Mouse (Mus musculus): ENCODE measurements around the gene Rpp40.

Rpp40 gene

DNA sequence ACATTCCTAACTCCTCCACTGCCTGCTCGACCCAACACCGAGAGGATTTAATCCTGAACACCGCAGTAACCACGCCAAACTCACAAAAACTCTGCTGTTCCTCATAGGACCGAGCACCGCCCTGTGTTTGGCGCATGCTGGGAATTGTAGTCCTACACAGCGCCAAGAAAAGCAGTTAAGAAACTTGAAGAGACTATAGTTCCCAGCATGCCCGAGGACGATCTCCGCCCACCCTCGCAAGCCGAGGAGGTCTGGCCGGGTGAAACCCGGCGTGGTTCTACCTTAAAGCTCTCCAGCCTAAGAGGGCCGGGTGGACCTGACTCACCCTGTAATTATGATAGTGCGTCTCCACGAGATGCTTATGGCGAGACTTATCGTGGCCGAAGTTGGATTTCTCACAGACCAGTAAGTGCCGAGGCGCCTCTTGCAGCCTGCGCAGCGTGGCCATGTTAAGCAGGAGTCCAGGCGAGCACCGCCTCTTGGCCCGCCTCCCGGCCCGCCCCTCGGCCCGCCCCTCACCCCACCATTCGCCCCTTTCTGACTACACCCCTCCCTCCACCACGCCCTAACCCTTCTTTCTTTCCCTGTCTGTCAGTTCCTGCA lies at the start of gene Rpp40:
Rpp40 (minus strand) TSS at position 481 of the 603 bp plus-strand sequence.
- peak; percentile 87 for DNase-seq

DNA sequence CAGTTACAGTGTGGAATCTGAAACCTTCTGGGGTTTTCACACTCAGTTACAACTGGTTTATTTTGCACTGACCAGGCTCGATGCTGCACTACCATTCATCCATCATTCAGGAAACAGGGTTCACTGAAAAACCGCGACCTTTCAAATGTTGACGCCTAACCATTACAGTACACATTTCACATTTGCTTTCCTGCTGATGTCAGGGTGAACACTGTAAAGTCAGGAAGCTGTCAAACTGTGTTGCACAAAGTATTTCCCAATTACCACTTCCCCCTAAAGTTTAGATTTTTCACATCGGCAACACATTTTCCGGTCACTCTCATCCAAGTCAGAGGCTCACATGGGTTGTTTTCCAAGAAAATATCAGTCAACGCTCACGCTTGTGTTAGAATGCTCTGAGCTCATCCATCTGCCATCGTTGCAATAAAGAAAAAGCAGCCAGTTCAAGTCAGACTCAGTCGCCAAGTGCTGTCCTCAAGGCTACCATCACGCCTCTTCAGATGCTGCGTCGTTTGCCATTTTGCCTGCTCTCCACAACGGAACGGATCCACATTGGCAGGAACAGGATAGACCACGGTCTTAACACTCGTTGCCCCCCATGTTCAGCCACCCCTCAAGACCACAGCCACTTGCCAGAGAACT lies 43.8 kb upstream of the Rpp40 start:
- no peak for DNase-seq

DNA sequence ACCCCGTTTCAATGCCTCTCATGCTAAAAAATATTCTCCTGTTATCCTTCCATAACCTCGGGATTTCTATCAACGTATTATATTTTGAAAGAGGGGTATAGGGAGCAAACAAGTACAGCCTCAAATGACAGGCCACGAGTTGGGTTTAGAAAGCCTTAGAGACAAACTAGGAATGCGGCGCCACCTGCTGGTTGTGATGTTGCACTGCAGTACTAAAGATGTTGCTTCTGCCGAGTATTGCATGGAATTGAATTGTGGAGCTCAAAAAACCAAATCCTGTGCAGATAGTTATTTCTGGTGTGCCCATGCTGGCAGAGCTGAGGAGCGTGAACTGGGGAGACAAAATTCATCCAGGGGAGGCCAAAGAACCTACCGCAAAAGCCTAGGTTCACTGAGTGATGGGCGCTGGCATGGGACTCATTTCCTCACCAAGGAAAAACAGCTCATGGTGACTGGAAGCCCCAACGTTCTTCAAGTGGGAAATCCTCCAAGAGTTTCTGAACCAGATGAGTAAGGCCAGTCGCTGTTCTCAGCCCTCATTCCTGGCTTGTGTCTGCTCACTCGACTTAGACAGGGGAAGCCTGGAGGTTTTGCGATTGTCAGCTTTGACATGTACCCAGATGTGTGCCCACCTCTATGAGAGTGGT lies 41.3 kb upstream of the Rpp40 start:
- DNase-seq = peak; percentile 89

DNA sequence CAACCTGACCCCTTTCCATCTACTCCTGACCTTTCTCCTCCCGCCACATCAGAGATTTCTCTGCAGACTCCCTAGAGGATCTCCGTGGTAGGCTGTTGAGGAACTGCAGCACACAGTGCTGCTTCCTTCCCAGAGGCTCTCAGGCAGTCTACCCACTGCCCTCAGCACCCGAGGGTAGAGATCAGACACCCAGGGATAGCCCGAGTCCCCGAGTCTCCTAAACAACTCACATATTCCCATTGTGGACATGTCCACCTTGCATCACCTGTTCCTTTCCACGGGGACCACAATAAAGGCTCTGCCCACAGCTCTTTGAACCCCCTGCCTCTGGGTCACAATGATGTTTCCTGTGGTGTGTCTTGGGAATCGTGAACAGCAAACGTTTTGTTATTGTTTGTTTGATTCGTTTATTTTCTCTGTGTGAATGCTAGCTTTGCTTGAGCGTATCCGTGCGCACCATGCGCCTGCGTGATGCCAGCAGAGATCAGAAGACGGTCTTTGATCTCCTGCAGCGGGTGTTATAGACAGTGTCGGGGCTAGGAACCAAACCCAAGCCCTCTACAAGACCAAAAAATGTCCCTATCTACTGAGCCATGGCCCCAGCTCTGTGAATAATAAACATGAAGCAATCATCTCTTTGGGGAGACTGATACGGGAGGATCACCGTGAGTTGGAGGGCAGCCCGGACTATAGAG lies 40.6 kb upstream of the Rpp40 start:
- peak; percentile 6 for DNase-seq

DNA sequence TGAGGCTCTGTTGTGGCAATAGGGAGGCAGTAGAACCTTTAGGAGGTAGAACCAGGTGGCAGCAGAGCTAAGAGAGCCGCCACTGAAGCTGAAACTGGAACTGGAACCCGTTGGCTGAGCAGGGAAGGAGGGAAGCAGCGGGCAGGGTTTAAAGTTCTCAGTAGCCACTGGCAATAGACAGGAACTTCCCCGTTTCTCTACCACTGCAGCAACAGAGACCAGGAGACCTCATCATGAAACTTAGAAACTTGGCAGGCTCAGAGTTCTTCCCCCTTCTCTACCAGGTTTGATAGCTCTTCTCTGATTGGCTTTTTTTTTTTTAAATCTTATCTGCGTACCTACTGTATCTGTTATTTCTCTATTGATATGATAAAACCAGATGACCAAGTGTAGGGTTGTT lies 34.8 kb upstream of the Rpp40 start:
- no peak for DNase-seq

DNA sequence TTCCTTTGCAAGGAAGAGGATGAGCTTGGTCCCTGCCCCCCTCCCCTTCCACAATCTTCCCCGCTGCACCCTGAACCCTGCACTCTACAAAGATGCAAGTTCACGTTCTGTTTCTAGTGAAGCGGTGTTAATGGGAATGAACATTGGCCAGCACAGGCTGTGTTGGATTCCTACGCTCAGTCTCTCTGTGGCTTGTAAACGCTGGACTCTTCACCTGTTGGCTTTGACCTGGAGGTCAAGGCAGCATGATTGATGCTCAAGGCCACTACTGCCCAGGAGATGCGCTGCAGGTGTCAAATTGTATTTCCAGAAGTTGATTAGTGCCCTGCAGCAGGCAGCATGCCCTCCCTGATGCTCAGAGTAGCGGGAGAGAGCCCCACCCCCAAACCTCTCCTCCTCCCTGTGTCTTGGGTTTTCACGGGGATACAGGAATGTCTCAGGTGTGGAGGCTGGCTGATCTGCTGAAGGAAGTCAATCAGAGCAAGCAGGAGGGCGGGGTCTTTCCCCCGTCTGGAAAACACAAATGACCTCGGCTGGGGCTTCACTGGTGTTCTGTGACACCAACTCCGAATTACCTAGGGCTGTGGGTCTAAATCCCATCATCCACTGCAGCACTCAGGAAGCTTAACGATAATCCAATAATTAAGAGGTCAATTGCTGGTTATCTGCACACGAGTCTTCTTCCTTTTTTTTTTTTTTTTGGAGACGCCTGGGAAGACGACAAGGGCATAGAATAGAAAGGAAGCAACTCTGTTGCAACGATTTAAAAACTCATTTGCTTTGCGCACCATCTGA lies 33.9 kb upstream of the Rpp40 start:
- no peak for DNase-seq

DNA sequence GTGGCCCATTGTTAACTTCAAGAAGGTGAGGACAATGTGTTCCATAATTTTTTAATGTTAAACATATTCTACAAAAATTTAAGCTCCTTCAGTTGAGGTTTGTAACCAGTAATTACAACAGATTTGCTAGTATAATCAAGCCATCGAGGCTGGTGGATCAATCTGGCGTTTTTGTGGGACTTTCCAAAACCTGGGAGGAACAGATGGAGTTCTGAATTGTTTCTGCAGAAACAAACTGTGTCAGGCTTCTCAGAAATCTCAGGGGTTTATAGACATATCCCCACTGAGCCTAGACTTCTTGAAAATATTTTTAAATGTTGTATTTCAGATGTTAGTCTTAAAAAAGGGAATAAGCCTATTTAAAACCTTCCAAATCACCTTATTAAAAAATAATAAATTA lies 31.8 kb upstream of the Rpp40 start:
- DNase-seq = no peak

DNA sequence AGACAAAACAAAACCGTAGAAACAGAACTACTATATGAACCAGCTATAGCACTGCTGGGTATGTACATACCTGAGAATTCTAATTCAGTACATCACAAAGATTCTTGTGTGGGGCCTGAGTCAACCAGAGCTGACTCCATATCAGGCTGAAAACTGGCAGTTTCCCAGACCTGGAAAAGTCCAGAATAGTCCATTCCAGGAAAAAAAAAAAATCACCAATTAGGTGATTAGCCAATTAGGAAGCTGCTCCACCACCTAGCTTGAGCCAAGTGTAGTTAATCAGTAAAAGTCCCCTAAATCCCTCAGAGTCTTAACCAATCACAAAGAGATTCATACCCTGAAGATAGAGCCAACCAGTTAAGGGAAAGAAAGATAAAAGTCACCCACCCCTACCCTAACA lies 5.3 kb upstream of the Rpp40 start:
- DNase-seq = no peak

DNA sequence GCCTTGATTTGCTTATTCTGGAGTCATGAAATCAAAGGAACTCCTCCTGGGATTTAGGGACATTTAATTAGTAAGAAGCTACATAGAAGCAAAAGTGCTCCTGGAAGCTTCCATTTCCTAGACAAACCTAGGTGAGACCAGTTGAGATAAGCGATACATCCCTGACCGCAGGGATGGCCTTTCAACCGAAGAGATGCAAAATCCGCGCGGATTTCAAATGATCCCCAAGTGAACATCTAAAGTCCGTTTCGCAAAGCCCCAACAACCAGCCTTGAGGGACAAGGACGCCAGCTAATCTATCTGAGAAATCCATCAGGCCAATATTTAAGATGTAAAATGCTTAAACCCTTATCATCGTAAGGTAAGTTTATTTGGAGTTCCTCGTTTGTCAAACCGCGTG lies 781 bp downstream of the Rpp40 start:
- no peak for DNase-seq

DNA sequence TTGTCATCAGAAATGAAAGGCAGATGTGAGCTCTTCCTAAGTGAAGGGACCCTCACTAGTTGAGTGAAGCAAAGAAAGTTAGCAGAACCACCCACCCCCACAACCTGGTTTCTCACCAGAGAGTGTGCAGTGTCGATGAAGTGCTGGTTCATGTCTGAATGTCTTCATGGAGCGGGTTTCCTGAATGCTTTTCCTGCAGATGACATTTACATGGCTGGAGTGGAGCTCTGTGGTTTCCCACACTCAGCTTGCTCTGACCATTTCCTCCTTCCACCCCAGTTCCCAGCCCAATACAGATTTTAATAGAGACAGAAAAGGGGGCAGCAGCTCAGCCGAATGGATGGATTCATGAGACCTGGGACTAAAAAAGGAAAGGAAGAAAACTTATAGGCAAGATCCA lies 13.3 kb downstream of the Rpp40 start:
- DNase-seq = no peak

DNA sequence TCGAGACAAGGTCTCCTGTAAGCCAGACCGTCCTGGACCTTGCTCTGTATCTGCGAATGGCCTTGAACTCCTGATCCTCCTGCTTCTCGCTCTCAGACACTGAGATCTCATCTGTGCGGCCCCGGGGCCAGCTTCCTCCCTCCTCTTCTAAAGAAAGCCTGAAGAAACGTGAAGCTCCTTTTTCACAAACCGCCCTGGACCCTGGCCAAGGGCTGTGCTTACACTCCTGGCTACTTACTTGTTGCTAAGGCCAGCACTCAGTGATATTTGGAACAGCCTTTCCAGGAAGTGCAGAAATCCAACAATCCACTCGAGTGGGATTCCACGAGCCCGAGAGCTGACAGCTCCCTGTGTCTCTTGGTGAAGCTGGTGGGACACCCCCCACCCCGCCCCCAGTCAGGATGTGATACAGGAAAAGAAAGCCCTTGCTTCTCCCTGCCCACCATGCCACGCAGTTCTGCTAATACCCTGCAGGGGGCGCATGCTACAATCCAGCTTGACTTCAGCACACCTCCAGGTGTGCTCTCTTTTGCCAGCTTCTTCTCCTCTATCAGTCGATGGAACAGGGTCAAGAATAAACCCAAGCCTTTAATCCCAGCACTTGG lies 19.9 kb downstream of the Rpp40 start:
- no peak for DNase-seq

DNA sequence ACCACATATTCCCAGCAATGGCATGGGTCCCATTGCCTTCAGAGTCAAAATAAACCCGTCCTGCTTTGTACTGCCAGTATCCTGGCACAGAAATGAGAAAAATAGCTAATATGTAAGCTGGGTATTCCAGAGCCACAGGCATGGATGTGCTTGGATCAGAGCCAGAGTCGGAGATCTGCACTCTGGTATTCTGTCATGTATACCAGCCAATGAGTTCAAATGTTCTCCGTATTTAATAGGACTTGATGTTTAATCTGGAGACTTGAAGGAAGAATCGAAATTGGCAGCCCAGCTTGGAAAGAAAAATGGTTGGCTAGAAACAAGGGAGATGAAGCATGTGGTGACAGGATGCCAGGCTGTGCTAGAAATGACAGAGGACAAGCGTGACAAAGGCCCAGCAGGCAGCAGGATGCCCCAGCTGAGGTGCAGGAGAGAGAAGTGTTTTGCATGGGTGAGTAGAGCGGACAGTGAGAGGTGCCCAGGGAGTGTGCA lies 25.6 kb downstream of the Rpp40 start:
- no peak for DNase-seq

DNA sequence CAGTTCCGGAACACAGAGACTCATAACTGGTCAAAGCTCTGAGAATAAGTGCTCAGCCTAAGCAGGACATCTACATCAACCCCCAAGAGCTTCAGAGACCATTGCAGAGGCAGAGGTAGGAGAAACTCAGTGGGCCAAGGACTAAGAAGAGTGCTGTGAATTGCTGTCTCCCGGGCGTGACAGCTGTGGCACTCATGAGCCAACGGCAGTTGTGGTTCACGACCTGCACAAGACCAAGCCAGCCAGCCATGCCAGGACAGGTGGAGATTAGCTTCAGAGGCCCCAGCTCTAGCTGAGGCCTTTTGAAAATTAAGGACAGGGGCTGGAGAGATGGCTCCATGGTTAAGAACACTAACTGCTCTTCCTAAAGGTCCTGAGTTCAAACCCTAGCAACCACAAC lies 26.6 kb downstream of the Rpp40 start:
- DNase-seq = no peak

DNA sequence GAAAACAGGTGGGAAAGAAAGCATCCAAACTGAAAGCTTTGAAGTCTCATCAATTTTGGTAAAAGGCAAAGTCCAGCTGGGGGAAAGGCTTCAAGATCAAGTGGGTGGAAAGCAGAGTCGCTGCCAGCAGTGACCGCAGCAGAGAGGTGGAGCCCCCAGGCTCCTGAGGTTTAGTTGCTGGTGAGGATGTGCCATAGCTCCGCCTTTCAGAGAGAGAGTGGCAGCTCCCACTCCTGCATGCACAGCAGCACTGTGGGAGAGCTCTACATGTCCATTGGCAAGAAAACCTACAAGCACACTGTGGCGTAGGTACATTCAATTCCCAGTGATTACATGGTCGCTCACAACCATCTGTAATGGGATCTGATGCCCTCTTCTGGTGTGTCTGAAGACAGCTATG lies 27.1 kb downstream of the Rpp40 start:
- DNase-seq = no peak

DNA sequence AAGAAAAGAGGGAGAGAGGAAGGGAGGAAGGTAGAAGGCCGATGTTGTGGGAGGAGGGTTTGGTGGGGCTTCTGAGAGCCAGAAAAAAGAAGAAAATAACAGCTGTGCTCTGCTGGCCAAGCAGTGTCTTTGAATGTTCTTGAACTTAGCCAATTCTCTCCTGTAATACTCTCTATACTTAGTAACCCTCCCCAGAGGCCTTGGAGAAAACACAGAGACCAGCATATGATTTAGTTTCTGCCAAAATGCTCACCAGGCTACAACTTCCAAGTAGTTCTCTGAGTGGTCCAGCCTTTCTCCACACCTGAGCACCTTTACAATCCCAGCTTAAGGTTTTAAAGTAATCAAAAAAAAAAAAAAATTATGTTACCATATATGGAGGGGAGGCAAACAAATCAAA lies 27.9 kb downstream of the Rpp40 start:
- no peak for DNase-seq

DNA sequence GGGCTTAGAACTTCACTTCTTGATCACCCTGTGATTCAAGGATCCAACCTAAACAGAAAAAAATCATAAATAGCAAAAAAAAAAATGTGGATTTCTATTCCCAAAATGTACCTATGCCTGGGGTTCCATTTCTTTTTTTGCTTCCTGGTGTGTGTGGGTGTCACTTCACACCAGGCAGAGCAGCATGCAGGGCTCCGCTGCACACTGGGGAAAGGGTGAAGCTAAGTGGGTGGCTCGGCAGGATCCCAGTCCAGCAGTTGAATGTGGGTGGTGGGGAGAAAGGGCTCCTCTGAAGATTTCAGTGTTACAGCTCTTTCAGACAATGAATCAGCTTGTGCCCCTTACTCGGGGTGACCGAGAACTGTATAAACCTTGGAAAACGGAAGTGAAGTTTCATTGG lies 30.8 kb downstream of the Rpp40 start:
- no peak for DNase-seq

DNA sequence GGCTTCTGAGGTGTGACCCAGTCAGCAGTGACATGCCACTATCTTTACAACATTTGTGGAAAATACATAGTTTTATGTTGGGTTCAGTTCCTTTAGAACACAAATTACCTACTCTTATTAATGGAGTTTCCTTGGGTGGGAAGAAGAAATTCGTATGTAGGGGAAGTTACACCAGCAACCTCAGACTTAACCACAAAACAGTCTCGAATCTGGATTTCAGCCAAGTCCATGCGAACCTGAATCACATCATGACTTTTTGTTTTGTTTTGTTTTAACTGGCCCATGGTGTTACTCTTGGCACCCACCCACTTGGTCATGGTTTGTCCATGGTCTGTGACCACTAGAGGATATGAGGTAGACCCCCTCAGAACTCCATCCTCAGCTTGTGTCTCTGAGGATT lies 35.1 kb downstream of the Rpp40 start:
- DNase-seq = no peak

DNA sequence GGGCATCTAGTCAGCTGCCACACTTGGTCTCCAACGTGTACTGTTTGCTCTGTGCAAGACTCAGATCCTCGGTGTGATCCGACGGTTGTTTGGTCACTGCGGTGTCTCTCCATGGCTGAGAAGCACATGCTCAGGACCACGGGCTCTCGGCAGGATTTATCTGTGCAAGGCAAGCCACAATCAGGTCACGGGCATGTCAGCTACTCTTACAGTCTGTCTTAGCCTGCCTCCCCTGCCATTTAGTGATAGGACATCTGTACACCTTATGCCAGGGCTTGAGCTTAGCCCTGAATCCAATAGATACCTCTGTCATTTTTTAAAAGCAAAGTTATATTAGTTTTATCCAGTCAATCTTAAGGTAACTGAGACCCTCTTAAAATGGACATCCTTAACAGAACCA lies 35.5 kb downstream of the Rpp40 start:
- DNase-seq = no peak

DNA sequence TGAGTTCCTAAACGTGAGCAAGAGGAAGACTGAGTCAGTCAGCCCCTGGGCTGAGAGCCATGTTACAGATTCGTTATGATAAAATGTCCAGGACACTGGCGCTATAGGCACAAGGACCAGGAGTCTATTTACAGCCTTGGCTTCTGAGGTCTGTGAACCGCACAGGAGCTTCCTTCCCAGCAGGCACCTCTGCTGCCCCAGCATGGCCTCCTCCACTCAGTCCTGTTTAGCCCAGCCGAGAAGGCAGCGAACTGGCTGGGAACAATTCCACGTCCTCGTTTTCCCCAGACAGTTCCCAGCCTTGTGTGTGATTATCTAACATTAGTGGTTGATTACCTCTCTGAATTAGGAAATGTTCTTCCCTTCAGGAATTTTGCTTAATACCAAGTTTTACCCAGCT lies 45.2 kb downstream of the Rpp40 start:
- DNase-seq = no peak

DNA sequence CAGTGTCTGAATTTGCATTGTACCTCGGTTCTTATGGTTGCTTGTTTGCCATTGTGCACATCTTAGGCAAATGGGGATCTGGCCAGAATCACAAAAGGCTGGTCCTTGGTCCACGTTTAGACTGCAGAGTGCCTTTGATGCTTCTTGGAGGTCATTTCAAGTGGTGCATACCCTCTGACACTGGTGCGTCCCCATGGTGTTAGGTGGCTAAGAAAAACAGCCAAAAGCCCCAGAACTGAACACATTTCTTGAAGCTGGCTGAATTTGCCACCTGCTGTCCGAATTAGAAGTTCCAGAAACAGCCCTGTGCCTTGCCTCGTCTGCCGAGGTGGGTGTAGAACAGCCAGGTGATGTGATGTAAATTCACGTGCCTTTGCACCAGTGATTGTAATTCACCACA lies 48.7 kb downstream of the Rpp40 start:
- DNase-seq = no peak

DNA sequence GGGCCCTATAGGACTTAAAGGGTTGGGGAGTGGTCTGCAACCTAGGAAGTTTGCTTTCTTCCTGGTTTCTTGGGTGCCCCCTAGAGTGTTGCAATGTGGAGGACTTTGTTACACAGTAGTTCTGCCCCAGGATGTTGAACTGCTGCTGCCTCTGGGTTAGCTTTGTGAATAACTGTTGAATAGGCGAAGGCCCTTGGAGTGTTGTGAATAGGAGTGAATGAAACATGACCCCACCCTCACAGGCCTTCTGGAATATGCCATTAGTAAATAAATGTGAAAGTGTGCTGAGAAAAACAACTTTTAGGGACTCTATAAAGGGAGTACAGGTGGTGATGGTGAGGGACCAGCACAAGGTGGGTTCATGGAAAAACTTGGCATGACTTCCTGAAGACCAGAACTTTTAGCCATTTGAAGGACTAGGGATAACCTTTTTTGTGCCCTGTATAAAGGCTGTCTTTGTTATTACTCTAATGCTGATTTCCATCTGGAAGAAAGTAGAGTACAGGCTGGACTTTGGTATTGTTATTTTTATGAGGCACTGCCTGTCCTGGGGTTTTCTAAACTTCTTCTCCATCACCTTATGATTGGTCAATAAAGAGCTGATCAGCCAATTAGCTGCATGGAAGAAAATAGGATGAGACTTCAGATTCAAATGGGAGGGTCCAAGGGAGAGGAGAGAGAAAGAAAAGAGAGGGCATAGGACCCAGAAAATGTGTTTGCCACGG lies 53.1 kb downstream of the Rpp40 start:
- no peak for DNase-seq

DNA sequence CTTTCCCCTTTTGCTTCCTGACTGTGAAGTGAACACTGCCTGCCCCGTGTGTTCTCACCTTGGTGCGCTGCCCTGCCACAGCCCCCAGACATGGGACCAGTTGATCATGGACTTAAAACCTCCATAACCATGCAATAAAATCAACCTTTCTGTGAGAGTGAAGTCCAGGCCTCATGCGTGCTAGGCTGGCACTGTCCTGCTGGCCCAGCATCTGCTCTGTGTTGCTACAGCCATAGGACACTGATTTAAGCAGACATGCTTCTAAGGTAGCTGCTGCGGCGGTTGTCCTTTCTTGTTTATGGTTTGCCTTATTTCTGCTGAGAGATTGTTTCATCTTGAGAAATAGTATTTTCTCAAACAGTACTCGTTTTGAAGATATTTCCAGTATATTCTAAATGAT lies 54.6 kb downstream of the Rpp40 start:
- no peak for DNase-seq

All from right cerebral cortex, postnatal 4 days (tissue).